ENCODE assay signal across 7 mouse cellular contexts in the genomic region with DNA sequence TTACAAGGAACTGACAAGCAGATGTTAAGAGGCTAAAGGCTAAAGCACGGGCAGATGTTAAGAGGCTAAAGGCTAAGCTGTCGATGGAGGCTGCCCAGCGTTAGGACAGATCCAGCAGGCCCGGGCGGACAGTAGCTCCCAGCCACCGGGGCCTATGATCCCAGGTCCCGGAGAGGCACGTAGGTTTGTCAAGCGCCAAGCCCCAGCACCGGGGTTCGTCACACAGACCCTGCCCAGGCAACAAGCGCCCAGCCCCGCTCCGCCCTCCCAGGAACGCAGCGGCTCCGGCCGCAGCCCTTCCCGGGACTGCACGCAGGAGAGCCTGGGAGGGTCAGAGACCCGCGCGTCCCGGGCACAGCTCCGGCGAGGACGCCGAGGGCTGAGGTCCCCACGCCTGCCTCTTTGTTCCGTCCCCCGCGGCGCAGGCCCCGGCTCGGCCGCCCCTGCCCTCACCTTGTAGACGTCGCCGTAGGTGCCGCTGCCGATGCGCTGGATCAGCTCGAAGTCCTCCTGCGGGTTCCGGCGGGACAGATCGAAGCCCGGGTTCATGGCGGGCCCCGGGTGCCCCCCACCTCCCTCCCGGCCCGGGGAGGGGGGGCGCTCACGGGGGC. TPM values are rescaled to one million over a fixed set of nuclear protein-coding genes. Genes with fewer than 3 reads are reported as not detected.
DNase-seq lines count a peak whose midpoint lies in the region; ATAC-seq lines count a peak whose summit lies in the region.

No protein-coding gene starts in this region.

- H3K4me2 ChIP-seq in intestine, embryonic 14.5 days (ENCODE audit: low read length): peak overlapping the region; percentile 86
- peak overlapping the region; percentile 83 for H3K4me2 ChIP-seq in limb, embryonic 13.5 days (replicated peaks)
- peak overlapping the region; percentile 66 for H3K4me2 ChIP-seq in midbrain, embryonic 12.5 days (replicated peaks)

- H3K36me3 ChIP-seq in intestine, embryonic 14.5 days (ENCODE audit: control insufficient read depth, insufficient read depth, low read length): no peaks in the 10 kb centered on the region
- no peaks in the 10 kb centered on the region; the same call in 1 of the 2 replicates for H3K36me3 ChIP-seq in limb, embryonic 13.5 days
- peaks cover 5% of the 10 kb centered on the region; the same call in 1 of the 2 replicates for H3K36me3 ChIP-seq in midbrain, embryonic 12.5 days

- peak; percentile 65 for ATAC-seq in intestine, embryonic 14.5 days (replicated peaks; ENCODE audit: low FRiP score, low TSS enrichment, low read depth)
- ATAC-seq in limb, embryonic 13.5 days (ENCODE audit: low FRiP score, low read depth): peak; percentile 55
- ATAC-seq in midbrain, embryonic 12.5 days (ENCODE audit: low FRiP score, low read depth): peak; percentile 79

- under 1% methylated on average over 46 of the region's 54 CpGs for WGBS in intestine, embryonic 14.5 days
- under 1% methylated on average over 52 of the region's 54 CpGs for whole genome bisulfite sequencing in limb, embryonic 13.5 days
- under 1% methylated on average over 50 of the region's 54 CpGs for WGBS in midbrain, embryonic 12.5 days

- peak overlapping the region; percentile 97 for H3K27ac ChIP-seq in intestine, embryonic 14.5 days (ENCODE audit: low read depth)
- peak overlapping the region; percentile 95 for H3K27ac ChIP-seq in limb, embryonic 13.5 days
- peak overlapping the region; percentile 94 for H3K27ac ChIP-seq in midbrain, embryonic 12.5 days (replicated peaks)

- H3K9me3 ChIP-seq in intestine, embryonic 14.5 days (ENCODE audit: control insufficient read depth, low read length): no peaks in the 10 kb centered on the region
- no peaks in the 10 kb centered on the region for H3K9me3 ChIP-seq in limb, embryonic 13.5 days
- no peaks in the 10 kb centered on the region for H3K9me3 ChIP-seq in midbrain, embryonic 12.5 days

- no peaks in the 10 kb centered on the region for H3K27me3 ChIP-seq in intestine, embryonic 14.5 days (replicated peaks; ENCODE audit: control insufficient read depth, insufficient read depth, low read length)
- no peaks in the 10 kb centered on the region for H3K27me3 ChIP-seq in limb, embryonic 13.5 days
- H3K27me3 ChIP-seq in midbrain, embryonic 12.5 days: no peaks in the 10 kb centered on the region

- intact Hi-C loops in gastrocnemius, postnatal 36 days (cut with DNase I): loop anchor here (5.0 kb wide), 1 partner anchor 70 kb away; no protein-coding TSS in a partner anchor

- H3K9ac ChIP-seq in intestine, embryonic 14.5 days (ENCODE audit: low read length): peak overlapping the region; percentile 95
- peak overlapping the region; percentile 97 for H3K9ac ChIP-seq in limb, embryonic 13.5 days
- peak overlapping the region; percentile 97 for H3K9ac ChIP-seq in midbrain, embryonic 12.5 days (replicated peaks)

- H3K4me3 ChIP-seq in intestine, embryonic 14.5 days (ENCODE audit: low read depth, low read length): peak overlapping the region; percentile 92
- H3K4me3 ChIP-seq in limb, embryonic 13.5 days: peak overlapping the region; percentile 94
- peak overlapping the region; percentile 90 for H3K4me3 ChIP-seq in midbrain, embryonic 12.5 days

- peak; percentile 82 for DNase-seq in adipocyte (ENCODE audit: low spot score)
- DNase-seq in cerebellum, postnatal 25 days: peak; percentile 74
- DNase-seq in gastrocnemius, postnatal 36 days: peak; percentile 33 to 56
- peak; percentile 89 for DNase-seq in intestine, embryonic 14.5 days (ENCODE audit: low spot score)
- DNase-seq in spleen, adult 18-20 months: peak; percentile 32 to 53

- H3K4me1 ChIP-seq in intestine, embryonic 14.5 days (replicated peaks; ENCODE audit: control insufficient read depth, insufficient read depth, low read length): peaks cover 14% of the 10 kb centered on the region
- H3K4me1 ChIP-seq in limb, embryonic 13.5 days: peaks cover 43% of the 10 kb centered on the region
- peaks cover 25% of the 10 kb centered on the region for H3K4me1 ChIP-seq in midbrain, embryonic 12.5 days

RNA-seq across cellular contexts. Expression of a gene that starts 0.8 kb away (rescaled TPM):
- total RNA-seq in gastrocnemius, postnatal 36 days (2021): 10 to 100 TPM; 10.6 to 14.2 TPM
- 31.2 and 33.3 TPM in 2 replicates for polyA plus RNA-seq in intestine, embryonic 14.5 days (2014; fragmentation: Nextera tagmentation; extraction: Ambion mirVana)
- 29.0 and 31.7 TPM in 2 replicates for polyA plus RNA-seq in limb, embryonic 13.5 days (2015; fragmentation: Nextera tagmentation; extraction: Ambion mirVana)
- 31.3 and 34.4 TPM in 2 replicates for polyA plus RNA-seq in midbrain, embryonic 12.5 days (2016; fragmentation: Nextera tagmentation; extraction: Ambion mirVana)

Comparison
In these comparisons a context has a peak if more than half of its experiments do, and no peak if none do; other contexts are left out.
1. Peak in every context shown above with its lines: DNase-seq, ATAC-seq, H3K4me3 ChIP-seq and H3K27ac ChIP-seq.